Mouse (Mus musculus): ENCODE data around the gene Dlg2. TPM values are rescaled to one million over a fixed set of nuclear protein-coding genes. Genes with fewer than 3 reads are reported as not detected.
A peak's percentile ranks its signal among the peaks of the same experiment; 100 is the strongest.

The Dlg2 gene
- 0.14 and 1.3 TPM in 2 replicates for polyA plus RNA-seq (2012; rRNA removed)

DNA sequence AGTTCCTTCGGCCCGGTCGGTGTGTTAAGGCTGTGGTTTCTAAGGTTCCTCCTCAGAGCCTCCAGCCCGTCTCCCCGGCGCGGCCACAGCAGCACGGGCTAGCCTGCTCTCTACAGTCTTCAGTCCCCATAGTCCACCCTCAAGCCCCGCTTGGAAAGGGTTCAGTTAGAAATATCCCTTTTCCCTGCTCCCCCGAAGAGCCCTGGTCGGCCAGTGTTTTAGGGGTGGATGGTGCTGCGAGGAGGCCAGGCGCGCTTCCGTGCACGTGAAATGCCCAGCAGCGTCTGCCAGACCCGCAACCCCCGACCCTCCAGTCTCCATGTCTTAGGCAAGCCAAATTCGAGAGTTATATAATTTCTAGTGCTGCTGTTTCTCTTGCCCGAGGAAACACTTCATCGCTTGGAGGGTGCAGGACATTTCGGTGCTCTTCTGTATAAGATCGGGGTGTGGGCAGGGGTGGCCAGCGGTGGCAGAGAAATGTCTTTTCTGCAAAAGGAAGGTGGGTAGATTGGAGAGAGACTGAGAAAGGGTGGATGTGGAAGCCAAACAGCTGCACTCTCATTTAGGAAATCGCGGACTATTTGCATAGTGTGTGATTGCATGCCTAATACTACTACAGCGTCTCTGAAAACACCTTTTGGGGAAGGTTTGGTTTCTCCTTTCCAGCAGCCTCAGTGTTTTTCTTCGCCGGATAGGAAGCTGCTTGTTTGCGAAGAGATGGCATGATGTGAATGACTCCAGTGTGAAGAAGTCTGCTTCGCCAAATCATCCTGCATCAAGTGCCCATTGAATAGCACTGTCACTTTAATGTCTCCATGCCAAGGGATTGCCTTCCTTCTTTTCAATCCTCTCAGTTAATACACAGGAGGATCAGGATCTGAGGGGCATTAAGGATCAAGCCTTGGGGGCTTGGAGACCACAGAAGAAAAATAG, at the start of gene Dlg2:
Gene Dlg2, plus strand, starts transcription at position 360 of the 933 bp plus-strand sequence.
- TF ChIP-seq POLR2A (IDR thresholded peaks at IDR 0.05; ENCODE audit: borderline replicate concordance, extremely low read depth, low read depth, low read length) = no peak
- no peak for TF ChIP-seq CTCF (IDR thresholded peaks at IDR 0.05; ENCODE audit: insufficient read depth, low read length)
- H3K4me3 ChIP-seq (replicated peaks; ENCODE audit: extremely low read depth, low read depth, low read length) = peak within 1 kb of the TSS; percentile 94
- WGBS = under 1% methylated on average over 32 of the region's 32 CpGs
- peaks cover 3% of the 10 kb centered on the region; the same call in 1 of the 2 replicates for H3K4me1 ChIP-seq (ENCODE audit: control insufficient read depth, insufficient read depth, low read length)
- no peak for DNase-seq

DNA sequence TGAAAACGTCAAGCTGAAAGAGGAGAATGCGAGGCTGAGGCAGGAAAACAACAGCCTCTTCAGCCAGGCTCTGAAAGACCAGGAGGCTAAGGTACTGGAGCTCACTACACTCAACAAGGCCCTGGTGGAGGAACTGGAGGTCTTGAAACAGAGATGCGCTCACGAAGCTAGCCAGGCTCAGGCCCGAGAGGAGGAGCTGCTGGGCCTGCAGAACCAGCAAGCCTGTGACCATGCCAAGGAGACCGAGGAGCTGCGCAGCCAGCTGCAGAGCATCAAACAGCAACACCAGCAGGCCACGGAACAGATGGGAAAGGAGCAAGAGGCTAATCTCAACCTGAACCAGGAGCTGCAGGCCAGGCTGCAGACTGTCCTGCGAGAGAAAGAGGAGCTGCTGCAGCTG, 49.5 kb upstream of the Dlg2 start:
- Histone ChIP-seq H3K4me3 (replicated peaks; ENCODE audit: extremely low read depth, low read depth, low read length) (no peak overlapping the region), H3K4me1 (ENCODE audit: control insufficient read depth, insufficient read depth, low read length) (no peaks in the 10 kb centered on the region)
- 61% methylated on average over 9 of the region's 9 CpGs for WGBS
- DNase-seq = no peak
- TF ChIP-seq CTCF (IDR thresholded peaks at IDR 0.05; ENCODE audit: insufficient read depth, low read length) = no peak

DNA sequence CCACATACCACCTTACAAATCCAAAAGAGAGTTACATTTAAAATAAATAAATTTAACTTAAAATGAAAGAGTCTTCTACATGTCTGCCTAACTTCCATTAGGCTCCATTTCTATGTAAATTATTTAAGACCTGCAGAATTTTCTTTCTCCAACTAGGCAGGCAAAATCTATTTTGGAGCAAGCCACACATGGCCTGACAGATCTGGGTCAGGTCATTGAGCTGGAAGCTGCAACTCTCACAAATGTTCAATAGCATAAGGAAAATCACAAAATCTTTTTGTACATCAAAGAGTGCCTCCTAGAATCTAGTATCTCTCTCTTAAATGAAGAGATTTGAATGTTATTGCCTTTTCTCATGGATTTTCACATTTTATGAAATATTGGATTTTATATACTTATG, 44.3 kb upstream of the Dlg2 start:
- Histone ChIP-seq H3K4me1 (ENCODE audit: control insufficient read depth, insufficient read depth, low read length) (no peaks in the 10 kb centered on the region), H3K4me3 (replicated peaks; ENCODE audit: extremely low read depth, low read depth, low read length) (no peak overlapping the region)
- TF ChIP-seq POLR2A (IDR thresholded peaks at IDR 0.05; ENCODE audit: borderline replicate concordance, extremely low read depth, low read depth, low read length) (no peak), CTCF (IDR thresholded peaks at IDR 0.05; ENCODE audit: insufficient read depth, low read length) (no peak)
- DNase-seq = no peak

DNA sequence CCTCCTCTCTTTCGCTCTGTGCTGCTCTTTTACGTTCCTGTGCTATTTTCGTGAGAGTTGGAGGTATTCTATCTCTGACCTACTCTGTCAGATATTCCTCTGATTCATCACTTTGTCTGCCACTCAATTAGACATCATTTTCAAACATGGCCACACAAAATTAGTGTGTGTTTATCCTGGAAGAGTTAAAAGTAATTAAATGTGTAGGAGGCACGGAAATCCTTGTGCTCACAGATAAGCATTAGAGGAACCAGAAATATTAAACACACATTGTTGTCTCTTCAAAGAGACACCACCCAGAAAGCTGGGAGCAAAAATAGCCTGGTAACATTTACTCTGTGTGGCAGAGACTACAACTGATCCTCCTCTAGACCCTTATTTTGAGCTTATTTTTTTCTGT, 36.4 kb upstream of the Dlg2 start:
- DNase-seq = no peak
- Histone ChIP-seq H3K4me1 (ENCODE audit: control insufficient read depth, insufficient read depth, low read length) (no peaks in the 10 kb centered on the region), H3K4me3 (replicated peaks; ENCODE audit: extremely low read depth, low read depth, low read length) (no peak overlapping the region)
- TF ChIP-seq POLR2A (IDR thresholded peaks at IDR 0.05; ENCODE audit: borderline replicate concordance, extremely low read depth, low read depth, low read length) (no peak), CTCF (IDR thresholded peaks at IDR 0.05; ENCODE audit: insufficient read depth, low read length) (no peak)
- 56% methylated on average over 4 of the region's 4 CpGs for WGBS

DNA sequence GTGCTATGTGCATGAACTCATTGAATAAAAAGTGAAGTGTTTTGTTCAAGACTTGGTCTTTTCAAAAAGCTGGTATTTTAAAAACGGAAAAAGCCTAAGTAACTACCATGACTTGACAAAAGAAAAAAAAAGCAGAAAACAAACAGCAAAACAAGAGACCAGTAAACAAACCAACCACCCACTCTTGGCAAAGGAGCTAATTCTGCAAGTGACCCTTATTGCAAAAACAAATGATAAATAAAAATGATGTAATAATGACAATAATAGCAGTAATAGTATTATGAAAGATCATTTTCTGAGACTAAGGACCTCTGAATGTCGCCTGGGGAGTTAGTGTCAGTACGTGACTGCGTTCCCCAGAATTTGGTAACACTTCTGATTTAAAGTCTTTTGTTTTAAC, 34.4 kb upstream of the Dlg2 start:
- peak; percentile 15 for DNase-seq
- Histone ChIP-seq H3K4me1 (ENCODE audit: control insufficient read depth, insufficient read depth, low read length) (peaks cover 2% of the 10 kb centered on the region; the same call in 1 of the 2 replicates), H3K4me3 (replicated peaks; ENCODE audit: extremely low read depth, low read depth, low read length) (peak overlapping the region; percentile 65)
- TF ChIP-seq POLR2A (IDR thresholded peaks at IDR 0.05; ENCODE audit: borderline replicate concordance, extremely low read depth, low read depth, low read length) (no peak), CTCF (IDR thresholded peaks at IDR 0.05; ENCODE audit: insufficient read depth, low read length) (no peak)
- 7% methylated on average over 4 of the region's 4 CpGs for whole genome bisulfite sequencing

DNA sequence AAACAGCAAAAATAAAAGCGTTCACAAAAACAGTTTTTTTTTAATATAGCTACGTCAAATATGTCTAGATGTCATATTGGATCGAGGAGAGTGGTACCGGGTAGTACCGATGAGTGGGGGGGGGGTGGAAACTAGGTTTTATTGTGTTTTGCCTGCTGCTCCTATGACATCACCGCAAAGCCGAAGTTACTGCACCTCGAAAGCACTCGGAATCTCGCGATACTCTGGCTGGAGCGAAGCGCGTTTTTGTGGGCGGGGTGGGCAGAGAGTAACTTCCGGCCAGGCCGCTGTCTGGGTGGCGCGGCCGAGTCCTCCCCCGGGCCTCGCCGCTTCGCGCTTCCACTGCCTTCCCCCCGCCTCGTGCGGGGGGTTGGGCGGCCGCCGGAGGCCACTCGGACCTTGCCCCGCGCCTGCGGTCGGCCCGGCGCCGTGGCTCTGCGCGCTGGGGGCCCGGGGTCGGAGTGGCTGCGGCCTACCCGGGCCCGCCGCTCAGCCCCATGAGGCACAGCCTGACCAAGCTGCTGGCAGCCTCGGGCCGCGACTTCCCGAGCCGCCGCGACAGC, 33.9 kb upstream of the Dlg2 start, which contains the start of gene Crebzf:
Gene Crebzf, plus strand, starts transcription at position 212 of the 563 bp plus-strand sequence.
- WGBS = 1% methylated on average over 41 of the region's 54 CpGs
- H3K4me1 ChIP-seq (ENCODE audit: control insufficient read depth, insufficient read depth, low read length) = peaks cover 2% of the 10 kb centered on the region; the same call in 1 of the 2 replicates
- no peak for TF ChIP-seq CTCF (IDR thresholded peaks at IDR 0.05; ENCODE audit: insufficient read depth, low read length)
- TF ChIP-seq POLR2A (IDR thresholded peaks at IDR 0.05; ENCODE audit: borderline replicate concordance, extremely low read depth, low read depth, low read length) = peak; percentile 89
- peak within 1 kb of the TSS; percentile 65 for H3K4me3 ChIP-seq (replicated peaks; ENCODE audit: extremely low read depth, low read depth, low read length)
- peak; percentile 94 for DNase-seq

DNA sequence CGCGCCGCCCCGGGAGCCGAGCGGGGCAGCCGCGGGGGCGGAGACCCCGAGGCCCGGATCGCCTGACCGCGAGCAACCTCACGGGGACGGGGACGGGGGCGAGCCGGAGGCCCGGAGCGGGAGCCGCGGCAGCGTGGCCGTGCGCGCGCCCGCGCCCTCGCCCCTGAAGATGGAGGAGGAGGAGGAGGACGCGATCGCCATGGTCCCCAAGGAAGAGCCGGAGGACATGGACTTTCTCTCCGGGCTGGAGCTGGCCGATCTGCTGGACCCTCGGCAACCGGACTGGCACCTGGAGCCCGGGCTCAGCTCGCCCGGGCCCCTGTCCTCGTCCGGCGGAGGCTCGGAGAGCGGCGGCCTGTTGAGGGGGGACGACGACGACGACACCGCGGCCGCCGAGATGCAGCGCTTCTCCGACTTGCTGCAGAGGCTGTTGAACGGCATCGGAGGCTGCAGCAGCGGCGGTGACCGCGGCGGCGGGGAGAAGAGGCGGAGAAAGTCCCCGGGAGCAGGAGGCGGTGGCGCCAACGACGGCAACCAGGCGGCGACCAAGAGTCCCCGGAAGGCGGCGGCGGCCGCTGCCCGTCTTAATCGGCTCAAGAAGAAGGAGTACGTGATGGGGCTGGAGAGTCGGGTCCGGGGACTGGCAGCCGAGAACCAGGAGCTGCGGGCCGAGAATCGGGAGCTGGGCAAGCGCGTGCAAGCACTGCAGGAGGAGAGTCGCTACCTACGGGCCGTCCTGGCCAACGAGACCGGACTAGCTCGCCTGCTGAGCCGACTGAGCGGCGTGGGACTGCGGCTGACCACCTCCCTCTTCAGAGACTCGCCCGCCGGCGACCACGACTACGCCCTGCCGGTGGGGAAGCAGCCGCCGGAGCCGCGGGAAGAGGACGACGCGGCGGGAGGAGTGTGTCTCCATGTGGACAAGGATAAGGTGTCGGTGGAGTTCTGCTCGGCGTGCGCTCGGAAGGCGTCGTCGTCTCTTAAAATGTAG, 33.1 kb upstream of the Dlg2 start:
- peak; percentile 72 for DNase-seq
- H3K4me1 ChIP-seq (ENCODE audit: control insufficient read depth, insufficient read depth, low read length) = peaks cover 2% of the 10 kb centered on the region; the same call in 1 of the 2 replicates
- peak overlapping the region; percentile 65 for H3K4me3 ChIP-seq (replicated peaks; ENCODE audit: extremely low read depth, low read depth, low read length)
- TF ChIP-seq CTCF (IDR thresholded peaks at IDR 0.05; ENCODE audit: insufficient read depth, low read length) = no peak
- no peak for TF ChIP-seq POLR2A (IDR thresholded peaks at IDR 0.05; ENCODE audit: borderline replicate concordance, extremely low read depth, low read depth, low read length)
- under 1% methylated on average over 123 of the region's 123 CpGs for WGBS

DNA sequence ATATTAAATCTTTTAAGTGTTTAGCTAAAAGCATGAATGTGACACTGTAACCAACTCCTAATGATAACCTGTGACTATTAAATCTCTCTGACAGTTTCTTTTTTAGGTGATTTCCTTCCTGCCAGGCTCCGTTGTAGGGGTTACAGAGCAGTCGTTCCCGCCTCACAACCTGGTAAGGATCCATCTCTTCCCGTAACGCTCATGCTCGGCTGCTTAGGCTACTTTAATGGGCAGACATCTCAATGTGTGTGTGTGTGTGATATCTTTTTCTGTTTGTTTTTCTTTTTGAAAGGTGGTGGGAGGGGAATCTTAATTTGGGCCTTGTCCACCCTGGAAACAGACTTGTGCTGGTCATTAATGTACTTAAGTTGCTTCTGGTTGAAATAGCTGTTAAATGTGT, 32.3 kb upstream of the Dlg2 start:
- peak overlapping the region; percentile 65 for H3K4me3 ChIP-seq (replicated peaks; ENCODE audit: extremely low read depth, low read depth, low read length)
- TF ChIP-seq POLR2A (IDR thresholded peaks at IDR 0.05; ENCODE audit: borderline replicate concordance, extremely low read depth, low read depth, low read length) = no peak
- no peak for TF ChIP-seq CTCF (IDR thresholded peaks at IDR 0.05; ENCODE audit: insufficient read depth, low read length)
- DNase-seq = no peak
- H3K4me1 ChIP-seq (ENCODE audit: control insufficient read depth, insufficient read depth, low read length) = peaks cover 2% of the 10 kb centered on the region; the same call in 1 of the 2 replicates
- WGBS = 0% methylated on average over 6 of the region's 6 CpGs
